Mouse (Mus musculus) liver, postnatal 0 days (tissue): ENCODE data around the gene Cdk14.

Experiments used
- CTCF ChIP-seq: sonication (generic); IDR thresholded peaks from 2 replicates; pipeline ENCODE4 v1.5.1; 2016; ENCODE audit warnings: antibody characterized with exemption, low read depth
- EP300 ChIP-seq: IDR thresholded peaks from 2 replicates; pipeline ENCODE4 v1.6.1; 2016; ENCODE audit warnings: antibody characterized with exemption, low read depth, mild to moderate bottlenecking

DNA sequence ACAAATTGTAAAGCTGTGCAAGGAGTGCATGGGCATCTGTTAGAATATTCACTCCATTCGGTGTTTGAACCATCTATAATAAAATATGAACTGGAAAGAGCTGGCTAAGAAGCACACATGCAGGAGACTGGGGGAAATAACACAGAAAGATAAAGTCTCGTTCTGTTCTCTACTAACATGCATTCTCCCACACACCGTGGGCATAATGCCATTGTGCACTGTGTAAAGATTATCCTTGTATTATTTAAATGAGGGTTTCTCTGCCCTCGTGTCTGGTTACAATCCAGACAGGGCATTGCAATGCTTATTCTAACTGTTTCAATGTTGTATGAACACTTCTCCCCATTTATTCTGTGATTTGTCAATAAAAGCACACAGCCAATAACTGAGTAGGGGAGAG lies 18.1 kb downstream of the Cdk14 start:
- no peak for TF ChIP-seq CTCF
- TF ChIP-seq EP300, result no peak
